Mouse (Mus musculus) stomach, embryonic 14.5 days (tissue): ENCODE data around the gene Resf1. TPM values are rescaled to one million over a fixed set of nuclear protein-coding genes. Genes with fewer than 3 reads are reported as not detected.
"Not testable (repeated sequence)": the region's sequence is repeated elsewhere in the genome, so short reads cannot be mapped to it uniquely, and the experiment has no call there.

ENCODE experiments used
- ATAC-seq: fragments of 200-750 bp; cut with Nextera tagmentation; 2 replicates; pipeline ENCODE4 v1.8.0; 2017; ENCODE audit warnings: low read depth, moderate TSS enrichment; ENCODE audit not compliant: insufficient number of reproducible peaks, insufficient read depth, low FRiP score
- H3K27ac ChIP-seq: fragments of 300-500 bp; sonication (generic); 2 replicates; pipeline ENCODE4 v1.5.1; 2014; ENCODE audit warnings: mild to moderate bottlenecking, low read length, moderate library complexity, mixed read lengths
- H3K27me3 ChIP-seq: fragments of 300-500 bp; sonication (generic); 2 replicates; pipeline ENCODE4 v1.6.1; 2014; ENCODE audit warnings: low read length, control low read depth, mixed read lengths; ENCODE audit not compliant: control insufficient read depth, insufficient read depth
- H3K36me3 ChIP-seq: fragments of 300-500 bp; sonication (generic); 2 replicates; pipeline ENCODE4 v1.6.1; 2014; ENCODE audit warnings: mild to moderate bottlenecking, control low read depth, low read length, moderate library complexity, mixed read lengths; ENCODE audit not compliant: control insufficient read depth, insufficient read depth
- H3K4me1 ChIP-seq: fragments of 300-500 bp; sonication (generic); 2 replicates; pipeline ENCODE4 v1.6.1; 2014; ENCODE audit warnings: low read length, control low read depth, mixed read lengths; ENCODE audit not compliant: control insufficient read depth, insufficient read depth
- H3K4me2 ChIP-seq: fragments of 300-500 bp; sonication (generic); replicated peaks from 2 replicates; pipeline ENCODE4 v1.6.1; 2014; ENCODE audit warnings: low read depth, low read length, control low read depth
- H3K4me3 ChIP-seq: fragments of 300-500 bp; sonication (generic); 2 replicates; pipeline ENCODE4 v1.5.1; 2014; ENCODE audit warnings: low read depth, low read length, control low read depth
- H3K9ac ChIP-seq: fragments of 300-500 bp; sonication (generic); replicated peaks from 2 replicates; pipeline ENCODE4 v1.6.1; 2014; ENCODE audit warnings: low read depth, mild to moderate bottlenecking, control low read depth, low read length, moderate library complexity, mixed read lengths
- H3K9me3 ChIP-seq: fragments of 300-500 bp; sonication (generic); 2 replicates; pipeline ENCODE4 v1.6.1; 2016; ENCODE audit warnings: low read depth, low read length, control low read depth; ENCODE audit not compliant: control insufficient read depth
- WGBS: fragments of 180-500 bp; shearing (Covaris S2); extraction: QIAGEN DNeasy Blood & Tissue Kit; methylation state at CpG from one replicate; pipeline ENCODE4 v1.1.7; 2014; 5-methylcytosine and 5-hydroxymethylcytosine counted together
- polyA plus RNA-seq: library from polyadenylated mRNA; unstranded; fragments of >200 nt; fragmentation: Nextera tagmentation; extraction: Ambion mirVana; gene quantifications from 2 replicates; pipeline ENCODE4 v1.2.1, GENCODE M21; 2014

The Resf1 gene
- polyA plus RNA-seq, 1 experiment from 2014 or later = 59.3 TPM

DNA sequence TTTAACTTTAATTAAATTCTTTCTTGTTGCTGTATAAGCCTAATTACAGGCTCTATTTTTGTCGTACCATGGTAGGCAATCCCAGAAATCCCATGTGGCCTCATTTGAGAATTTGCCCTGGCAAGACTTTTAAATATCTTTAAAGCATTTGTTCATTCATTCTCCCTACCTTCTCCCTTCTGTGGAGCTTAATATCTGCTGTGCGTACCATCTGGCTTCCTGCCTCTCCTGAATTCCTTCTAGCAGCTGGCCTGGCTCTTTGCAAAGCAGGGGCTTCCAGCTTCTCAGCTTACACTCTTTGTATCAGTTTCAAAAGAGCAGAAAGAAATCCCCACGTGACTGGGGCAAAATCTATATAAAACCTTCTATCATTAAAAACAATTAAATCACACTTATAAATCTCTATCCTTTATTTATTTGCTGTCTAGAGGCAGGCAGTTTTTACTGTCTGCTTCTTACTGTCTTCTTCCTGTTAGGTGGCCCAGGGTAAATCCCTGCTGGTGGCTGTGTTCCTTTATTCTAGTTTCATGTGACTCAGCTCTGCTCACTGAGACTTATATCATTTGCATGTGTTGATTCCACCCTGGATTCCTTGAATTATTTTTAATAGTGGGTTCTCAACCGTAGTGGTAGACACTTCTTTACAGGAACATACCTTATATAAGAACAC, 45.7 kb downstream of the Resf1 start:
- Histone ChIP-seq H3K4me1 (no peaks in the 10 kb centered on the region), H3K4me3 (no peak overlapping the region), H3K9ac (no peak overlapping the region), H3K9me3 (no peaks in the 10 kb centered on the region; the same call in 1 of the 2 replicates), H3K27me3 (no peaks in the 10 kb centered on the region), H3K36me3 (no peaks in the 10 kb centered on the region), H3K27ac (no peak overlapping the region), H3K4me2 (no peak overlapping the region)
- no peak for ATAC-seq
- WGBS = 69% methylated on average over 4 of the region's 4 CpGs

GRCm38 (mm10) chr6:149355799-149356198, 46.6 kb downstream of the Resf1 start:
- ATAC-seq, H3K36me3 ChIP-seq, H3K9ac ChIP-seq, H3K9me3 ChIP-seq, H3K27me3 ChIP-seq, H3K4me3 ChIP-seq, H3K27ac ChIP-seq, H3K4me1 ChIP-seq, H3K4me2 ChIP-seq: not testable (repeated sequence)
- WGBS = 56% methylated on average over 4 of the region's 4 CpGs

- no peaks in the 10 kb centered on the region for H3K4me1 ChIP-seq
- H3K9me3 ChIP-seq = peaks cover 2% of the 10 kb centered on the region; the same call in 1 of the 2 replicates
- H3K27ac ChIP-seq = no peak overlapping the region
- H3K9ac ChIP-seq = no peak overlapping the region
- ATAC-seq = no peak
- H3K36me3 ChIP-seq = no peaks in the 10 kb centered on the region
- H3K27me3 ChIP-seq = no peaks in the 10 kb centered on the region
- no peak overlapping the region for H3K4me2 ChIP-seq
- H3K4me3 ChIP-seq = no peak overlapping the region
These were observed 47.9 kb downstream of the Resf1 start for GRCm38 (mm10) chr6:149357155-149357554.

- H3K9me3 ChIP-seq, H3K36me3 ChIP-seq, H3K9ac ChIP-seq, H3K4me3 ChIP-seq, H3K27ac ChIP-seq, H3K27me3 ChIP-seq, H3K4me1 ChIP-seq, ATAC-seq, H3K4me2 ChIP-seq: not testable (repeated sequence)
- WGBS = 97% methylated on average over 20 of the region's 20 CpGs
These were observed 53.3 kb downstream of the Resf1 start for GRCm38 (mm10) chr6:149362533-149362932.

GRCm38 (mm10) chr6:149365975-149366374, 56.8 kb downstream of the Resf1 start:
- H3K4me3 ChIP-seq, H3K4me2 ChIP-seq, H3K36me3 ChIP-seq, H3K27ac ChIP-seq, ATAC-seq, H3K9ac ChIP-seq, H3K27me3 ChIP-seq, H3K9me3 ChIP-seq, H3K4me1 ChIP-seq: not testable (repeated sequence)
- 76% methylated on average over 2 of the region's 2 CpGs for WGBS

- H3K4me1 ChIP-seq = no peaks in the 10 kb centered on the region
- H3K9ac ChIP-seq = no peak overlapping the region
- H3K27me3 ChIP-seq = no peaks in the 10 kb centered on the region
- ATAC-seq = no peak
- no peak overlapping the region for H3K4me2 ChIP-seq
- H3K27ac ChIP-seq = no peak overlapping the region
- H3K36me3 ChIP-seq = no peaks in the 10 kb centered on the region
- H3K9me3 ChIP-seq = peaks cover under 1% of the 10 kb centered on the region; the same call in 1 of the 2 replicates
- WGBS = 84% methylated on average over 2 of the region's 2 CpGs
- H3K4me3 ChIP-seq = no peak overlapping the region
These were observed 57.2 kb downstream of the Resf1 start for GRCm38 (mm10) chr6:149366403-149366802.

DNA sequence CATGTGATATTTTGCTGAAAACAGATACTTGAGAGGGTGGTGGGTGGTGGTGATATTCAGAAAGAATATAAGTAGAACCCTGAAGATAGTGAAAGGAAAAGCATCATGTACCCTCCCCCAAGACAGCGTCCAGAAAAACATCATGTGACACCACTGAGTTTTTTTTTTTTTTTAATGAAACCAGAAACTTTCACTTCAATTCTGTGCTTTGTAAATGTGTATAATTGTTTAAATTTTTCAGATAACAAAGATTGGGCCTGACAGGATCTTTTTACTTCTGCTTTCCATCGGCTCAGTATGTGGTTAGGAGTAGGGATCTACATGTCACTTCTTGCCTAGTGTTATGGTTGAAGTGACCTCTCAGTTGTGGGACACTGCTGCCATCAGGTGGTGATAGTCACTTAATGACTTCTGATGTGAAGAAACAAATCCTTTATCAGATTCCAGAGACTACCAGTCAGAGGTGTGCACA, 65.8 kb downstream of the Resf1 start:
- no peaks in the 10 kb centered on the region for H3K9me3 ChIP-seq
- no peaks in the 10 kb centered on the region for H3K27me3 ChIP-seq
- no peaks in the 10 kb centered on the region for H3K4me1 ChIP-seq
- no peak overlapping the region for H3K27ac ChIP-seq
- H3K4me2 ChIP-seq = no peak overlapping the region
- H3K36me3 ChIP-seq = no peaks in the 10 kb centered on the region
- WGBS = 44% methylated on average over 2 of the region's 2 CpGs
- no peak; the same call in 1 of the 2 replicates for ATAC-seq
- no peak overlapping the region for H3K4me3 ChIP-seq
- no peak overlapping the region for H3K9ac ChIP-seq

- no peak overlapping the region for H3K9ac ChIP-seq
- 85% methylated on average over 2 of the region's 2 CpGs for WGBS
- no peak overlapping the region for H3K4me2 ChIP-seq
- no peaks in the 10 kb centered on the region for H3K27me3 ChIP-seq
- H3K4me1 ChIP-seq = no peaks in the 10 kb centered on the region
- ATAC-seq = no peak
- H3K36me3 ChIP-seq = no peaks in the 10 kb centered on the region
- no peak overlapping the region for H3K27ac ChIP-seq
- H3K4me3 ChIP-seq = no peak overlapping the region
- H3K9me3 ChIP-seq = no peaks in the 10 kb centered on the region
These were observed 74.3 kb downstream of the Resf1 start for GRCm38 (mm10) chr6:149383531-149383930.
